Mouse (Mus musculus): ENCODE results near the gene Pycr1.

GRCm38 (mm10) chr11:120692471-120693011 lies 49.0 kb upstream of the Pycr1 start:
- TF ChIP-seq CTCF (IDR thresholded peaks at IDR 0.05; ENCODE audit: borderline replicate concordance, insufficient read depth, low read length), result no peak
- no peak for TF ChIP-seq POLR2A (IDR thresholded peaks at IDR 0.05; ENCODE audit: low read depth, low read length)

All from embryonic fibroblast, embryonic 13.5 days (primary cell).